Mouse (Mus musculus) heart, postnatal 0 days (tissue): ENCODE measurements around the gene Upk1b. TPM values are rescaled to one million over a fixed set of nuclear protein-coding genes. Genes with fewer than 3 reads are reported as not detected.

Experiments used
- ATAC-seq: fragments of 200-750 bp; cut with Nextera tagmentation; 2 replicates; pipeline ENCODE4 v1.8.0; 2017; ENCODE audit warnings: low read depth, moderate number of reproducible peaks, moderate library complexity; ENCODE audit not compliant: insufficient read depth
- DNase-seq: peaks from one replicate; pipeline ENCODE4 v3.0.0-alpha.2; 2016; ENCODE audit warnings: low spot score
- H3K27ac ChIP-seq: fragments of 300-500 bp; sonication (generic); 2 replicates; pipeline ENCODE4 v1.5.1; 2014; ENCODE audit warnings: low read depth, mild to moderate bottlenecking
- H3K27me3 ChIP-seq: fragments of 300-500 bp; sonication (generic); 2 replicates; pipeline ENCODE4 v1.6.1; 2014; ENCODE audit warnings: low read length, mixed read lengths; ENCODE audit not compliant: control insufficient read depth, insufficient read depth
- H3K36me3 ChIP-seq: fragments of 300-500 bp; sonication (generic); replicated peaks from 2 replicates; pipeline ENCODE4 v1.6.1; 2014; ENCODE audit warnings: low read length, mixed read lengths; ENCODE audit not compliant: control insufficient read depth, insufficient read depth
- H3K4me1 ChIP-seq: fragments of 300-500 bp; sonication (generic); 2 replicates; pipeline ENCODE4 v1.6.1; 2014; ENCODE audit warnings: antibody characterized with exemption; ENCODE audit not compliant: control insufficient read depth, insufficient read depth
- H3K4me2 ChIP-seq: fragments of 300-500 bp; sonication (generic); 2 replicates; pipeline ENCODE4 v1.6.1; 2014; ENCODE audit warnings: low read depth, mild to moderate bottlenecking, low read length, moderate library complexity
- H3K4me3 ChIP-seq: fragments of 300-500 bp; sonication (generic); 2 replicates; pipeline ENCODE4 v1.5.1; 2014; ENCODE audit warnings: low read depth, low read length
- H3K9ac ChIP-seq: fragments of 300-500 bp; sonication (generic); replicated peaks from 2 replicates; pipeline ENCODE4 v1.6.1; 2014; ENCODE audit warnings: low read depth, low read length, mixed read lengths
- H3K9me3 ChIP-seq: fragments of 300-500 bp; sonication (generic); replicated peaks from 2 replicates; pipeline ENCODE4 v1.6.1; 2016; ENCODE audit warnings: low read length; ENCODE audit not compliant: control insufficient read depth
- CTCF ChIP-seq: IDR thresholded peaks from 2 replicates; pipeline ENCODE4 v1.5.1; 2016; ENCODE audit warnings: antibody characterized with exemption, control low read depth, low read depth
- EP300 ChIP-seq: IDR thresholded peaks from 2 replicates; pipeline ENCODE4 v1.6.1; 2016; ENCODE audit warnings: antibody characterized with exemption, low read depth
- WGBS: fragments of 180-500 bp; shearing (Covaris S2); extraction: QIAGEN DNeasy Blood & Tissue Kit; methylation state at CpG from one replicate; pipeline ENCODE4 v1.1.7; 2014; 5-methylcytosine and 5-hydroxymethylcytosine counted together
- polyA plus RNA-seq: library from polyadenylated mRNA; unstranded; fragments of >200 nt; fragmentation: Nextera tagmentation; extraction: Ambion mirVana; gene quantifications from 2 replicates; pipeline ENCODE4 v1.2.1, GENCODE M21; 2015
- total RNA-seq: library from RNA; depleted of rRNA; stranded (reverse); fragments of >200 nt; gene quantifications from 2 replicates; pipeline ENCODE4 v1.2.3, GENCODE M21; 2014; ENCODE audit warnings: low replicate concordance; rRNA removed

Upk1b gene
- total and polyA plus RNA-seq, 2 experiments from 2014 or later, result 13.9 to 75.5 TPM

GRCm38 (mm10) chr16:38729610-38730288 is 70.4 kb downstream of the Upk1b start:
- Histone ChIP-seq H3K9me3 (no peaks in the 10 kb centered on the region), H3K27ac (peak overlapping the region; percentile 79), H3K9ac (no peak overlapping the region), H3K4me1 (no peaks in the 10 kb centered on the region), H3K36me3 (no peaks in the 10 kb centered on the region), H3K4me2 (peak overlapping the region; percentile 55), H3K4me3 (peak overlapping the region; percentile 22), H3K27me3 (no peaks in the 10 kb centered on the region)
- TF ChIP-seq EP300 (no peak; the same call in 1 of the 2 replicates), CTCF (peak; percentile 77)
- ATAC-seq (peak; percentile 64), DNase-seq (peak; percentile 77)
- 48% methylated on average over 15 of the region's 15 CpGs for WGBS

DNA sequence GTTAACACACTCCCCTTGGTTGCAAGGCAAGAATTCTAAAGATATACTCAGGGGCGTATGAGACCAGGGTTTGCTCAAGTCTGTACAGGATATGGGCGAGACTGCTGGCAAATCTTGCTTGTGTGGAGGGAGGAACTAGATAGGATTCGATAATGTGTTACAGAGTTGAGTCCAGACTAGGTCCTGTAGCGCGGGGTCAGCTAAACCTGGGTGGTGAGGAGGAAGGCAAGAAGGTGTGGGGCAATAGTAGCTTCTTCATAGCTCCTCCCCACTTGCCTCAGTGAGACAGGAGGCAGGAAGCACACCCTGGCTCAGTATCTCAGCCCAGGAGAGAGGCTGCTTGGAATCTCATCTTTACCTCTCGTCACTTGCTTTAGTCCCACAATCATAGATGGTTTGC is 71.0 kb downstream of the Upk1b start:
- no peaks in the 10 kb centered on the region for H3K9me3 ChIP-seq
- WGBS, result 55% methylated on average over 6 of the region's 6 CpGs
- H3K4me2 ChIP-seq, result no peak overlapping the region
- H3K4me1 ChIP-seq, result no peaks in the 10 kb centered on the region
- no peak for DNase-seq
- no peaks in the 10 kb centered on the region for H3K27me3 ChIP-seq
- no peak for TF ChIP-seq EP300
- no peak for TF ChIP-seq CTCF
- H3K9ac ChIP-seq, result no peak overlapping the region
- peak overlapping the region; percentile 63 for H3K27ac ChIP-seq
- no peaks in the 10 kb centered on the region for H3K36me3 ChIP-seq
- ATAC-seq, result 0 out of 2 replicates have a peak, but pooled peaks have one; percentile 12
- no peak overlapping the region for H3K4me3 ChIP-seq

- no peak overlapping the region for H3K4me2 ChIP-seq
- no peaks in the 10 kb centered on the region for H3K9me3 ChIP-seq
- H3K9ac ChIP-seq, result no peak overlapping the region
- no peak overlapping the region for H3K4me3 ChIP-seq
- H3K27ac ChIP-seq, result peak overlapping the region; percentile 63; the same call in 1 of the 2 replicates
- no peak for DNase-seq
- no peaks in the 10 kb centered on the region for H3K36me3 ChIP-seq
- H3K27me3 ChIP-seq, result no peaks in the 10 kb centered on the region
- WGBS, result 90% methylated on average over 15 of the region's 15 CpGs
- no peak for TF ChIP-seq CTCF
- no peak for TF ChIP-seq EP300
- H3K4me1 ChIP-seq, result no peaks in the 10 kb centered on the region
- no peak for ATAC-seq
These were observed 71.5 kb downstream of the Upk1b start for GRCm38 (mm10) chr16:38728576-38729132.

GRCm38 (mm10) chr16:38724974-38725373 is 75.2 kb downstream of the Upk1b start:
- DNase-seq, result peak; percentile 22
- H3K9me3 ChIP-seq, result no peaks in the 10 kb centered on the region
- no peaks in the 10 kb centered on the region for H3K27me3 ChIP-seq
- peak overlapping the region; percentile 34; the same call in 1 of the 2 replicates for H3K4me2 ChIP-seq
- ATAC-seq, result peak; percentile 77
- H3K27ac ChIP-seq, result peak overlapping the region; percentile 73
- H3K9ac ChIP-seq, result no peak overlapping the region
- H3K4me3 ChIP-seq, result peak overlapping the region; percentile 14; the same call in 1 of the 2 replicates
- H3K4me1 ChIP-seq, result no peaks in the 10 kb centered on the region
- no peaks in the 10 kb centered on the region for H3K36me3 ChIP-seq
- WGBS, result 38% methylated on average over 13 of the region's 13 CpGs
- TF ChIP-seq CTCF (no peak), EP300 (no peak; the same call in 1 of the 2 replicates)

- H3K27ac ChIP-seq, result peak overlapping the region; percentile 73
- no peak for DNase-seq
These were observed 75.9 kb downstream of the Upk1b start for GRCm38 (mm10) chr16:38724256-38724655.

More at GRCm38 (mm10) chr16:38724256-38724655, 75.9 kb downstream of the Upk1b start:
- no peak for ATAC-seq
- TF ChIP-seq EP300 (no peak), CTCF (no peak)
- Histone ChIP-seq H3K9me3 (no peaks in the 10 kb centered on the region), H3K36me3 (no peaks in the 10 kb centered on the region), H3K9ac (0 out of 2 replicates have a peak overlapping the region, but pooled peaks have one; percentile 29), H3K4me1 (no peaks in the 10 kb centered on the region), H3K4me2 (peak overlapping the region; percentile 34), H3K27me3 (no peaks in the 10 kb centered on the region), H3K4me3 (peak overlapping the region; percentile 14; the same call in 1 of the 2 replicates)
- WGBS, result 59% methylated on average over 8 of the region's 8 CpGs

Other genes starting within 250 kb of the Upk1b start
- 11.7 and 28.7 TPM in 2 replicates for gene Tmem39a, start 241.6 kb downstream of the Upk1b start, total RNA-seq
- gene Tmem39a, start 241.6 kb downstream of the Upk1b start, polyA plus RNA-seq, result 23.3 and 23.8 TPM in 2 replicates
- gene Arhgap31, start 87.1 kb downstream of the Upk1b start, total RNA-seq, result 60.6 and 63.5 TPM in 2 replicates
- 15.0 and 15.7 TPM in 2 replicates for gene Arhgap31, start 87.1 kb downstream of the Upk1b start, polyA plus RNA-seq
- 12.4 and 26.6 TPM in 2 replicates for gene B4galt4, start 58.1 kb downstream of the Upk1b start, total RNA-seq
- gene B4galt4, start 58.1 kb downstream of the Upk1b start, polyA plus RNA-seq, result 12.6 and 14.5 TPM in 2 replicates
- gene 4930435E12Rik, start 28.4 kb upstream of the Upk1b start, total RNA-seq, result not detected in 2 replicates
- gene 4930435E12Rik, start 28.4 kb upstream of the Upk1b start, polyA plus RNA-seq, result not detected in 2 replicates
- 0.19 and 2.6 TPM in 2 replicates for gene Igsf11, start 92.3 kb upstream of the Upk1b start, total RNA-seq
- gene Igsf11, start 92.3 kb upstream of the Upk1b start, polyA plus RNA-seq, result 0.07 and 0.16 TPM in 2 replicates